Mouse (Mus musculus) monocyte, adult 5-6 weeks (primary cell): ENCODE results near the gene Adamts3. TPM values are rescaled to one million over a fixed set of nuclear protein-coding genes. Genes with fewer than 3 reads are reported as not detected.

Experiments
- ATAC-seq: fragments of 153-309, 156-312 bp; replicated peaks from 2 replicates; pipeline ENCODE4 v1.8.0; 2017; ENCODE audit warnings: mild to moderate bottlenecking; ENCODE audit not compliant: low TSS enrichment, insufficient number of reproducible peaks, severe bottlenecking, poor library complexity, low FRiP score
- total RNA-seq: library from RNA; stranded (forward); fragments of 200-1000, 200-491, 200-594 nt; gene quantifications from 3 replicates; pipeline ENCODE4 v1.2.3, GENCODE M21; 2017

Gene Adamts3
- 4.4 TPM in 1 of 3 replicates, not detected in the others for total RNA-seq

DNA sequence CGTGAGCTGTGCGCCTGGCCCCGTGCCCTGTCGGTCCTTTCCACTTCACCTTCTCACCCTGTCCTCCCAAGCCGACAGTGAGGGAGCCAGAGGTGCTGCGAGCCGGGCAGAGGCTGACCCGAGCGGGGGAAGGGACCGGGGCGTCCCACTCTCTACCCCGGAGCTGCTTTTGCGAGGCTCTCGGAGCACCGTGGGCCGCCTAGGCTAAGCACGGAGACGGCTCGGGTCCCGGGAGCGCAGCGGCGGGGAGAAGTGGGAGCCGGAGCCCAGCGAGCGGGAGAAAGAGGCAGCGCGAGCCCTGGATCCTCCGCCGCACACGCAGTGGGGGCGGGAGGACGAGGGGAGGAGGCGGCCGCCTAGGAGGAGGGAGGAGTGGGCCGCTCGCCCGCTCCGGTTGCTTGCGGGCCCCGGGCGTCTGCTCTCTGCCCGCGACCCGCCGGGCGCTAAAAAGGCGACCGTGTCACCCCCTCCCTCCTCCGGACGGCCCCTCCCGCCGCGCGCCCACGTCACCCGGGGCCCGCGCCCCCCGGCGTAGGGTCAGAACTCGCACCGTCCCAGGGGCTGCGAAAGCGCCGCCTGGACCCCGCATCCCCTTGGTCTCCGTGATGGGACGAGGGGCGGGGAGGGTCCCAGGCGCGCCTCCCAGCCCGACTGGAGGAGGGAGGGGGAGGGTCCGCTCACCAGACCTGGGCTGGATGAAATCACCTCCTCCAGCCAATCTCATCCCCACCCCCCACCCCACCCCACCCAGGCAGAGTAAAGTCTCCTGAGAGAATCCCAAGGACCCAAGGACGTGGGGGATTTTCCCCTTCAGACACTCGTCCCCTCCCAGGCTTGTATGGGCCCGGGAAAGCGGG lies at the start of gene Adamts3:
Gene Adamts3 (minus strand): TSS at position 284 of the 857 bp plus-strand sequence.
- peak; percentile 40; the same call in 1 of the 2 replicates for ATAC-seq

GRCm38 (mm10) chr5:89931511-89931910 lies 48.4 kb upstream of the Adamts3 start:
- ATAC-seq = no peak

DNA sequence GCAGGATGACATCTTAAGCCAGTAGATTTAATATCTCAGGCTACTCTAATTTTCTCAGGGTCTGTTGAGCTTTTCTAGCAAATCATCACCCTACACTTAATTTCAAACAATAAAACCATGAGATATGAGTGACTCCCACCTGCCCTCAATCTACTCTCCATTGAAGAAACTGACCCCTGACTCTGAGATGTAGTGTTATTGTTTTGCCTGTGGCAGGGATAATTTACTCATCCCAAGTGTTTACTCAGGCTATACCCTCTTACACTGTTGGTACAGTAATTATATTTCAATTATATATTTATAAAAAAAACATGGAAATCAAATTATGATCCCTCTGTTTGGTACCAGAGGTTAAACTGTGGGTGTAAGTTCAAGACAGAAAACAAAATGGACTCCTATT lies 29.2 kb upstream of the Adamts3 start:
- no peak for ATAC-seq

DNA sequence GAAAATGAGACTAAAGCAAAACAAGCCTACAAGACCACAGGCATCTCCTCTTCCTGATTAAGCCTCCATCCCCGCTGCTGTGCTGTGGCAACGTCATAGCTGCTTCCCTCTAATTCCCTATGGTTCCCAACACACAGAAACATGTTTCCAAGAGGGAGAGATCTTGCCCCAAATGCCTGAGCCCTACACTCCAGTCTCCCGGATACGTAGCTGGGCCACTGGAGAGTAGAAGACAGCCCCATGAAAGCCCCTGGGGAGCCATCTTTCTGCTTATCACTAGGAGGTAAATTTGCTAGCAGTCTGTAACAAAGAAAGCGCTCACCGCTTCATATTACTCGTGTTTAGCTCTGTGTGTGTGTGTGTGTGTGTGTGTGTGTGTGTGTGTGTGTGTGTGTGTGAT lies 28.8 kb upstream of the Adamts3 start:
- ATAC-seq = no peak

- ATAC-seq = no peak
Measured at GRCm38 (mm10) chr5:89911508-89911907, 28.4 kb upstream of the Adamts3 start.

DNA sequence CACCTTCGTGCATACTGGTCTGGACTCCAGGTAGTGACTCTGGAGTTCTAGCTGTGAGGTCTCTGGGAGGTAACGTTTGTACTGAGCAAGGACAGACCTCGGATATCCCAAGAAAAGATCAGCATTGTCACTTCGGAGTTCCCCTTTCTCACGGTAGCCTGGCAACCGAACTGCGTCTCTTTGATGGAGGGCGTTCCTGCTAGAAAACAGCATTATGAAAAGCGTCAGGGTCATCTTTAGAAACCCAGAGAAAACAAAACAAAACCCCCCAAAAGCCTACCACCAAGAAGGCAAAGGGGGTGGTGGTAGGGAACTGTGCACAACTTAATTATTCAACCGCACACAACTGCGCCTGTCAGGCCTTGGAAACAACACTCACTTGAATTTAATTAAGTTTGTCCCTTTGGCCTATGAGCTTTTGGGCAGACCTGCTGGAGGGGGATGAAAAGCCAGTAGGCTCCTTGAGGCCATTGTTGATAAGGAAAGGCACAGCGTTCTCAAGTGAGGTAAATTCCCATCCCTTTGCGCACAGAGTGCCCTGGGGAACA lies 23.8 kb upstream of the Adamts3 start:
- ATAC-seq = no peak

GRCm38 (mm10) chr5:89901026-89901425 lies 17.9 kb upstream of the Adamts3 start:
- no peak for ATAC-seq

DNA sequence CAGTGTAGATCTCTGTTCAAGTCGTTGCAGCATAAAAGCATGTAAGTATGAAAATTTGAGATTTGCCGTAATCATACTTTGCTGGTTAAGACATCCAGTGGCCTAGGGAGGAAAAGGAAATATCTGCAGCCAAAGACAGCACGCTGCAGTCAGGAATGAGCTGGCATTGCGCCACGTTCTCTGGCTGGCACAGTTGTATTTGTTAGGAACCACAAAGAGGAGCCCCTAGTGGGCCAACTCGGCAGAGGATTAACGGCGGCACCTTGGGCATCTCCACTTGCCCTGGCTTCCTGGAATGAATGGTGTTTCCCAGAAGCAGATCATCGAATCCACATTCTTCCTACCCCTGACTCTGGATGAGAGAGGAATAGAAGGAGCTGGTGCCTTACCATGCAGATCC lies 14.4 kb upstream of the Adamts3 start:
- ATAC-seq = no peak

- ATAC-seq = no peak
Measured at GRCm38 (mm10) chr5:89895520-89895919, 12.4 kb upstream of the Adamts3 start.

DNA sequence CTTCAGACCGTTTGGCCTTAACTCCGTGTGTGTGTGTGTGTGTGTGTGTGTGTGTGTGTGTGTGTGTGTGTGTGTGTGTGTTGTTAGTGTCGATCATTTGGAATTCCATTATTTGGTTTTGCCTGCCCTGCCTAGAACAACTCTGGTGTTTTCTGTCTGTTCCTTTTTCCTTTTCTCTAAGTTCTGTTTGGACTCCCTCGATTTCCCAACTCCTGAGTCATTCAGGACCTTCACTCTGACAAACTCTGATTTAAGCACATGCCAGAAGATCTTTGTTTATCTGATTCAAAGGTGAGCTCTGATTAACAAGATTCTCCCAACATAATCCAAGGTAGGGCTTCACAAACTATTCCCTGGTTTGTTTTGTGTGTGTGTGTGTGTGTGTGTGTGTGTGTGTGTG lies 1.9 kb upstream of the Adamts3 start:
- no peak for ATAC-seq

DNA sequence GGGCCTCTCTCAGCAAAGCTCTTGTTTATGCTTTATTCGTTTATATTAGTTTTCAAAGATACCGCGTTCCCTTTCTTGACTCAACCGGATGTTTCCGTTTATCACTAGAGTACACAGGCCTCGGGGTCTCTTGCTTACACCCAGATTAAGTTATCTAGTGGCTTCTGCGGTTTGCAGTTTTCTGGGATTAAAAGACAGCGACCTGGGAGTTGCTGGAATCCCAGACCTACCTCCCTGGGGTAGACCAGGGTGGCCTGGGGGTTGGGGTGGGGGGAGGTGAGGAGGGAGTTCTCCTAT lies 722 bp upstream of the Adamts3 start:
- no peak for ATAC-seq

- ATAC-seq = no peak; the same call in 1 of the 2 replicates
Measured at GRCm38 (mm10) chr5:89882091-89882734, 921 bp downstream of the Adamts3 start.

GRCm38 (mm10) chr5:89881425-89881824 lies 1.7 kb downstream of the Adamts3 start:
- no peak for ATAC-seq

DNA sequence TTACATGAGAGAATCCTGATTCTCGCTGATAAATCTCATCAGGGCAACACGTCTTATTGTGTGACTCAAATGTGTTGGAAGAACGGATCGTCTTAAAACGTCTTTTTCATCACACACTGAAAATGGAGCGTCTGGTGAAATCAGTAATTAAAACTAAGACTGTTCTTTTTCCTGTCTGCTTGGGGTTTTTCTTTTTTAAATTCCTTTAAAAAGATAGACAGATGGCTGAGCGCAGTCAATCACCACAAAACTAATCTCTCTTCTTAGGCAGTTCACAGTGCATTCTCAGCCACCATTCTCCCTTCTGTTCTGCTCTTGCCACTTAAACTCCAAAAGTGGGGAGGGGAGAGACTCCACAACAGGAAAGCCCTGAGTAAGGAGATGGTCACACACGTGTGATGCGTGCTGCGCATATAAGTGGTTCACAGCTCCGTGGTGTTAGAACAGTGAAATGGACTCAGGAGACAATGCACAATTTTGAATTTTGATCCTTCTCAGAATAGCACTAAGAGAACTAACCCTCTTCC lies 4.2 kb downstream of the Adamts3 start:
- no peak for ATAC-seq

- ATAC-seq = no peak
Measured at GRCm38 (mm10) chr5:89872661-89873060, 10.5 kb downstream of the Adamts3 start.

DNA sequence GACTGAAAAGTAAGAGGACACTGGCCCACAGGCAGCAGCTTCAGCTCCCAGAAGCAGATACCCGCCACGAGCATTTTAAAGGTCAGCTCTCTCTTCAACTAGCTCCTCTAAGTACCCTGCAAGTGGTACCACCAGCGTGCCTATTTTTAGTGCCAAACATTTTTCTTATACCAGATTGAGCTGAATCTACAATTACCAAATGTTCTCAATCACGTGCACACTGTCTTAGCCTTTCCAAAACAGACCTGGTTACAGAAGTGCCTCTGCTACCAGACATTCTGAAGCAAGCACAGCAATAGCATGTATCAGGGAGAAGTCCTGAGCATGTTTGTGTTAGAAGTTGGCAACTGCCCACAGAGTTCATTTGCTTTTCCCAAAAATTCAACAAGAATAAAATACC lies 23.5 kb downstream of the Adamts3 start:
- no peak for ATAC-seq

- no peak for ATAC-seq
Measured at GRCm38 (mm10) chr5:89858837-89859236, 24.3 kb downstream of the Adamts3 start.

GRCm38 (mm10) chr5:89846551-89846950 lies 36.6 kb downstream of the Adamts3 start:
- ATAC-seq = no peak

- no peak for ATAC-seq
Measured at GRCm38 (mm10) chr5:89844354-89844753, 38.8 kb downstream of the Adamts3 start.

GRCm38 (mm10) chr5:89843478-89843877 lies 39.7 kb downstream of the Adamts3 start:
- no peak for ATAC-seq
